Mouse (Mus musculus) G1E (cell line): ENCODE results near the gene Trip12.

Source experiments
- CTCF ChIP-seq: IDR thresholded peaks from 2 replicates; pipeline ENCODE4 v1.5.1; 2012; ENCODE audit warnings: low read depth, low read length, inconsistent platforms, mixed read lengths
- GATA1 ChIP-seq: IDR thresholded peaks from 2 replicates; pipeline ENCODE4 v1.6.1; 2012; ENCODE audit warnings: borderline replicate concordance, low read length, inconsistent platforms, mixed read lengths
- POLR2AphosphoS5 ChIP-seq: IDR thresholded peaks from 2 replicates; pipeline ENCODE4 v1.6.1; 2012; ENCODE audit warnings: low read depth, low read length, inconsistent platforms; ENCODE audit not compliant: insufficient replicate concordance
- TAL1 ChIP-seq: conservative IDR thresholded peaks from 2 replicates; pipeline ENCODE4 v1.6.1; 2012; ENCODE audit warnings: low read depth, low read length, inconsistent platforms, mixed read lengths

DNA sequence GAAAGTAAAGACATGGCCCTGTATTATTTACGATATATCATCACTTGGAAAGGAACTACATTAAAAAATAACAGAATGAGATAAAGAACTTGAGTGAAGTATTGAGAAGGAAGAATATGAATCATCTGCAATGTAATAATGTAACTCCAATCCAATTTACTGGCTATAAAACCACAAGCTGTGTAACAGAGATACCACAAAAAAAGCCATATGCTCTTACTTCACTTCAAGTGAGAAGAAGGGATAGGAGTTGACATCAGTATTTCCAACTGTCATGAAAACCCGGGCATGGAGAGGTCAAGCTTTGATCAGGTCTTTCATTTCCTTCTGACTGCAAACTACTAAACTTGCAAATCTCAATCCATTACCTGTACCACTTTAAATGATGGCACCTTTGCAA, 48.9 kb downstream of the Trip12 start:
- TF ChIP-seq CTCF, result no peak
- no peak for TF ChIP-seq POLR2AphosphoS5
- no peak for TF ChIP-seq GATA1
- 0 out of 2 replicates have a peak, but pooled peaks have one; percentile 31 for TF ChIP-seq TAL1
